Comparison of ENCODE assay signal across 7 mouse cellular contexts in genomic region chr19:4169378-4169784, GRCm38 (mm10). TPM values are rescaled to one million over a fixed set of nuclear protein-coding genes. Genes with fewer than 3 reads are reported as not detected.
DNase-seq lines count a peak whose midpoint lies in the region; ATAC-seq lines count a peak whose summit lies in the region.

No protein-coding gene starts in this region.

- no peaks in the 10 kb centered on the region for H3K36me3 ChIP-seq in embryonic facial prominence, embryonic 11.5 days (replicated peaks; ENCODE audit: control insufficient read depth, insufficient read depth, low read depth, low read length)
- H3K36me3 ChIP-seq in limb, embryonic 11.5 days (ENCODE audit: control insufficient read depth, insufficient read depth, low read length) = no peaks in the 10 kb centered on the region; the same call in 1 of the 2 replicates
- no peaks in the 10 kb centered on the region for H3K36me3 ChIP-seq in midbrain, embryonic 14.5 days (ENCODE audit: control insufficient read depth, insufficient read depth, low read length)

- peak overlapping the region; percentile 40 for H3K4me3 ChIP-seq in embryonic facial prominence, embryonic 11.5 days (ENCODE audit: low read depth, low read length)
- peak overlapping the region; percentile 41 for H3K4me3 ChIP-seq in limb, embryonic 11.5 days (ENCODE audit: low read depth, low read length)
- peak overlapping the region; percentile 43 for H3K4me3 ChIP-seq in midbrain, embryonic 14.5 days (replicated peaks; ENCODE audit: low read depth, low read length)

- under 1% methylated on average over 43 of the region's 43 CpGs for WGBS in embryonic facial prominence, embryonic 11.5 days
- under 1% methylated on average over 43 of the region's 43 CpGs for WGBS in limb, embryonic 11.5 days
- WGBS in midbrain, embryonic 14.5 days = under 1% methylated on average over 43 of the region's 43 CpGs

- peak; percentile 99 for DNase-seq in adrenal gland, postnatal 14 days
- DNase-seq in embryonic facial prominence, embryonic 11.5 days (ENCODE audit: low spot score) = peak; percentile 100
- peak; percentile 100 for DNase-seq in heart, adult 11 months
- DNase-seq in kidney, adult 18-20 months = peak; percentile 100
- DNase-seq in limb, embryonic 11.5 days (ENCODE audit: low spot score) = peak; percentile 100
- peak; percentile 99 for DNase-seq in midbrain, embryonic 14.5 days
- peak; percentile 99 to 100 for DNase-seq in spleen, adult 18-20 months

- H3K27ac ChIP-seq in embryonic facial prominence, embryonic 11.5 days (replicated peaks; ENCODE audit: low read depth, low read length) = peak overlapping the region; percentile 54
- H3K27ac ChIP-seq in limb, embryonic 11.5 days (replicated peaks; ENCODE audit: low read depth, low read length) = peak overlapping the region; percentile 69
- H3K27ac ChIP-seq in midbrain, embryonic 14.5 days (replicated peaks; ENCODE audit: low read depth, low read length) = peak overlapping the region; percentile 92

- H3K27me3 ChIP-seq in embryonic facial prominence, embryonic 11.5 days (ENCODE audit: control insufficient read depth, insufficient read depth, low read length) = no peaks in the 10 kb centered on the region
- H3K27me3 ChIP-seq in limb, embryonic 11.5 days (ENCODE audit: control insufficient read depth, insufficient read depth, low read length) = no peaks in the 10 kb centered on the region
- H3K27me3 ChIP-seq in midbrain, embryonic 14.5 days (ENCODE audit: control insufficient read depth, insufficient read depth, low read length) = no peaks in the 10 kb centered on the region

- no peaks in the 10 kb centered on the region for H3K9me3 ChIP-seq in embryonic facial prominence, embryonic 11.5 days (replicated peaks; ENCODE audit: control insufficient read depth, low read length)
- H3K9me3 ChIP-seq in limb, embryonic 11.5 days (ENCODE audit: control insufficient read depth, low read length) = no peaks in the 10 kb centered on the region
- no peaks in the 10 kb centered on the region for H3K9me3 ChIP-seq in midbrain, embryonic 14.5 days (ENCODE audit: control insufficient read depth, low read length)

- peak; percentile 93 for ATAC-seq in embryonic facial prominence, embryonic 11.5 days (replicated peaks; ENCODE audit: insufficient number of reproducible peaks, low FRiP score, low TSS enrichment, low read depth)
- ATAC-seq in limb, embryonic 11.5 days (ENCODE audit: insufficient number of reproducible peaks, low FRiP score, low TSS enrichment, low read depth) = peak; percentile 92
- peak; percentile 95 for ATAC-seq in midbrain, embryonic 14.5 days (ENCODE audit: low FRiP score, low TSS enrichment)

- peaks cover 6% of the 10 kb centered on the region; the same call in 1 of the 2 replicates for H3K4me1 ChIP-seq in embryonic facial prominence, embryonic 11.5 days (ENCODE audit: control insufficient read depth, insufficient read depth, low read length)
- H3K4me1 ChIP-seq in limb, embryonic 11.5 days (ENCODE audit: control insufficient read depth, insufficient read depth, low read length) = peaks cover 5% of the 10 kb centered on the region
- H3K4me1 ChIP-seq in midbrain, embryonic 14.5 days (ENCODE audit: control insufficient read depth, insufficient read depth, low read length) = peaks cover 7% of the 10 kb centered on the region; the same call in 1 of the 2 replicates

- H3K4me2 ChIP-seq in embryonic facial prominence, embryonic 11.5 days (ENCODE audit: low read depth, low read length) = peak overlapping the region; percentile 86
- peak overlapping the region; percentile 88 for H3K4me2 ChIP-seq in limb, embryonic 11.5 days (ENCODE audit: low read depth, severe bottlenecking)
- peak overlapping the region; percentile 91 for H3K4me2 ChIP-seq in midbrain, embryonic 14.5 days (ENCODE audit: low read length)

- H3K9ac ChIP-seq in embryonic facial prominence, embryonic 11.5 days (replicated peaks; ENCODE audit: low read length) = peak overlapping the region; percentile 72
- H3K9ac ChIP-seq in limb, embryonic 11.5 days (ENCODE audit: low read length) = peak overlapping the region; percentile 83
- peak overlapping the region; percentile 78 for H3K9ac ChIP-seq in midbrain, embryonic 14.5 days (replicated peaks; ENCODE audit: low read length)

RNA-seq across cellular contexts. Expression of gene Carns1, which starts 5.9 kb away (rescaled TPM):
- total RNA-seq in adrenal gland, postnatal 14 days (2021) = 2.6 and 4.1 TPM in 2 replicates
- polyA plus RNA-seq in embryonic facial prominence, embryonic 11.5 days (2014; fragmentation: Nextera tagmentation; extraction: Ambion mirVana) = 2.0 TPM in 2 replicates
- polyA plus RNA-seq in limb, embryonic 11.5 days (2014; fragmentation: Nextera tagmentation; extraction: Ambion mirVana) = 2.1 TPM in 2 replicates
- 3.9 and 6.0 TPM in 2 replicates for polyA plus RNA-seq in midbrain, embryonic 14.5 days (2014; fragmentation: Nextera tagmentation; extraction: Ambion mirVana)

RNA-seq across cellular contexts. Expression of gene Rps6kb2, which starts 6.2 kb away (rescaled TPM):
- total RNA-seq in adrenal gland, postnatal 14 days (2021) = 29.1 and 34.4 TPM in 2 replicates
- polyA plus RNA-seq in embryonic facial prominence, embryonic 11.5 days (2014; fragmentation: Nextera tagmentation; extraction: Ambion mirVana) = 42.0 and 42.3 TPM in 2 replicates
- polyA plus RNA-seq in limb, embryonic 11.5 days (2014; fragmentation: Nextera tagmentation; extraction: Ambion mirVana) = 44.7 and 48.9 TPM in 2 replicates
- 37.3 and 42.2 TPM in 2 replicates for polyA plus RNA-seq in midbrain, embryonic 14.5 days (2014; fragmentation: Nextera tagmentation; extraction: Ambion mirVana)

RNA-seq across cellular contexts. Expression of gene Ptprcap, which starts 16.0 kb away (rescaled TPM):
- total RNA-seq in adrenal gland, postnatal 14 days (2021) = 4.4 and 27.5 TPM in 2 replicates
- polyA plus RNA-seq in embryonic facial prominence, embryonic 11.5 days (2014; fragmentation: Nextera tagmentation; extraction: Ambion mirVana) = 0.64 and 1.3 TPM in 2 replicates
- 1.1 and 1.5 TPM in 2 replicates for polyA plus RNA-seq in limb, embryonic 11.5 days (2014; fragmentation: Nextera tagmentation; extraction: Ambion mirVana)
- polyA plus RNA-seq in midbrain, embryonic 14.5 days (2014; fragmentation: Nextera tagmentation; extraction: Ambion mirVana) = 0.55 and 0.64 TPM in 2 replicates

RNA-seq across cellular contexts. Expression of gene Coro1b, which starts 21.0 kb away (rescaled TPM):
- total RNA-seq in adrenal gland, postnatal 14 days (2021) = 183 and 193 TPM in 2 replicates
- polyA plus RNA-seq in embryonic facial prominence, embryonic 11.5 days (2014; fragmentation: Nextera tagmentation; extraction: Ambion mirVana) = 108 and 122 TPM in 2 replicates
- 116 and 124 TPM in 2 replicates for polyA plus RNA-seq in limb, embryonic 11.5 days (2014; fragmentation: Nextera tagmentation; extraction: Ambion mirVana)
- 105 and 117 TPM in 2 replicates for polyA plus RNA-seq in midbrain, embryonic 14.5 days (2014; fragmentation: Nextera tagmentation; extraction: Ambion mirVana)

RNA-seq across cellular contexts. Expression of gene Tbc1d10c, which starts 21.7 kb away (rescaled TPM):
- total RNA-seq in adrenal gland, postnatal 14 days (2021) = 1.9 and 15.1 TPM in 2 replicates
- polyA plus RNA-seq in embryonic facial prominence, embryonic 11.5 days (2014; fragmentation: Nextera tagmentation; extraction: Ambion mirVana) = 0.96 and 1.4 TPM in 2 replicates
- polyA plus RNA-seq in limb, embryonic 11.5 days (2014; fragmentation: Nextera tagmentation; extraction: Ambion mirVana) = 0.89 and 1.2 TPM in 2 replicates
- 0.54 and 0.94 TPM in 2 replicates for polyA plus RNA-seq in midbrain, embryonic 14.5 days (2014; fragmentation: Nextera tagmentation; extraction: Ambion mirVana)

Comparison
In these comparisons a context has a peak if more than half of its experiments do, and no peak if none do; other contexts are left out.
1. Peak in every context shown above with its lines: DNase-seq, ATAC-seq, H3K4me3 ChIP-seq and H3K27ac ChIP-seq.